Mouse (Mus musculus) limb, embryonic 10.5 days (tissue): ENCODE measurements around the gene Golm1. TPM values are rescaled to one million over a fixed set of nuclear protein-coding genes. Genes with fewer than 3 reads are reported as not detected.
"Not testable (repeated sequence)": the region's sequence is repeated elsewhere in the genome, so short reads cannot be mapped to it uniquely, and the experiment has no call there.

Source experiments
- DNase-seq: peaks from one replicate; pipeline ENCODE4 v3.0.0-alpha.2; 2017; ENCODE audit warnings: low spot score
- H3K27ac ChIP-seq: fragments of 300-500 bp; sonication (generic); 2 replicates; pipeline ENCODE4 v1.5.1; 2016; ENCODE audit warnings: mild to moderate bottlenecking
- H3K27me3 ChIP-seq: fragments of 300-500 bp; sonication (generic); 2 replicates; pipeline ENCODE4 v1.6.1; 2016; ENCODE audit warnings: low read depth, mild to moderate bottlenecking; ENCODE audit not compliant: poor library complexity, severe bottlenecking
- H3K36me3 ChIP-seq: fragments of 300-500 bp; sonication (generic); 2 replicates; pipeline ENCODE4 v1.6.1; 2016; ENCODE audit warnings: mild to moderate bottlenecking, moderate library complexity
- H3K4me1 ChIP-seq: fragments of 300-500 bp; sonication (generic); 2 replicates; pipeline ENCODE4 v1.6.1; 2016
- H3K4me3 ChIP-seq: fragments of 300-500 bp; sonication (generic); 2 replicates; pipeline ENCODE4 v1.5.1; 2016; ENCODE audit warnings: mild to moderate bottlenecking, moderate library complexity
- H3K9me3 ChIP-seq: fragments of 300-500 bp; sonication (generic); replicated peaks from 2 replicates; pipeline ENCODE4 v1.6.1; 2016; ENCODE audit warnings: mild to moderate bottlenecking
- WGBS: fragments of 180-500 bp; shearing (Covaris S2); methylation state at CpG from one replicate; pipeline ENCODE4 v1.1.7; 2016; 5-methylcytosine and 5-hydroxymethylcytosine counted together
- polyA plus RNA-seq: library from polyadenylated mRNA; unstranded; fragments of >200 nt; fragmentation: Nextera tagmentation; extraction: Ambion mirVana; gene quantifications from 2 replicates; pipeline ENCODE4 v1.2.1, GENCODE M21; 2016

The Golm1 gene
- polyA plus RNA-seq, 1 experiment from 2014 or later, result 80.2 TPM

DNA sequence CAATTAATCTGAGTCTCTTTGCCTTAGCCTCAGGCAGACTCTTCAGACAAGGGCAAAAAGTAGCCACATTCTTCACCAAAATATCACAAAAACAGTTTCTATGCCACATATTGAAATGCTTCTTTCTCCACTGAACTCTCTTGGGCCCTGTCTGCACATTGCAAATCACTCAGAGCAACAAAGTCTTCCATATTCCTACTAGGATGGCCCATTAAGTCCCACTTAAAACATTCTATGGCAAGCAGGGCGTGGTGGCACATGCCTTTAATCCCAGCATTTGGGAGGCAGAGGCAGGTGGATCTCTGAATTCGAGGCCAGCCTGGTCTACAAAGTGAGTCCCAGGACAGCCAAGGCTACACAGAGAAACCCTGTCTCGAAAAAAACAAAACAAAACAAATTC, 83.6 kb downstream of the Golm1 start:
- not testable (repeated sequence) for H3K9me3 ChIP-seq, H3K27ac ChIP-seq, H3K4me3 ChIP-seq, H3K4me1 ChIP-seq, H3K27me3 ChIP-seq, DNase-seq
- 91% methylated on average over 3 of the region's 3 CpGs for WGBS
- peaks cover 94% of the 10 kb centered on the region for H3K36me3 ChIP-seq

- Histone ChIP-seq H3K4me3 (no peak overlapping the region), H3K9me3 (no peaks in the 10 kb centered on the region), H3K27me3 (no peaks in the 10 kb centered on the region), H3K4me1 (peaks cover 18% of the 10 kb centered on the region), H3K27ac (no peak overlapping the region), H3K36me3 (peaks cover 86% of the 10 kb centered on the region)
- DNase-seq, result no peak
- WGBS, result 92% methylated on average over 4 of the region's 4 CpGs
These were observed 84.9 kb downstream of the Golm1 start for GRCm38 (mm10) chr13:59590691-59591090.

DNA sequence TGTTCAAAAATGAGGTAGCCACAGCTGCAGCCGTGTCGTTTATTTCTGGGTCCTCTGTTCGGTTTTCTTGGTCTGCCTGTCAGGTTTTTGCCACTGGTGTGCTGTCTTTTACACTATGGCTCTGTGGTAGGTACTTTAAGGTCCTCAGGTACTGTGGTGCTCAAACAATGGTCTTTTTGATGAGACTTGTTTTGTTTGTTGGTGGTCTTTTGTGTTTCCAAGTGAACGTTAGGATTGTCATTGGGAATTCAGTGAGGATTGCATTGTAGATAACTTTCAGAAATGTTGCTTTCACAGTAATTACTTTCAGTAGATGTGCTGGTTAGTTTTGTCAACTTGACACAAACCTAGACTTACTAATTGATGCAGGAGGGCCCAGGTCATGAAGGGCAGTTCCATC, 85.9 kb downstream of the Golm1 start:
- H3K9me3 ChIP-seq, result no peaks in the 10 kb centered on the region
- H3K36me3 ChIP-seq, result peaks cover 79% of the 10 kb centered on the region
- 93% methylated on average over 4 of the region's 4 CpGs for WGBS
- peaks cover 18% of the 10 kb centered on the region for H3K4me1 ChIP-seq
- no peaks in the 10 kb centered on the region for H3K27me3 ChIP-seq
- H3K4me3 ChIP-seq, result no peak overlapping the region
- no peak for DNase-seq
- H3K27ac ChIP-seq, result no peak overlapping the region

- H3K36me3 ChIP-seq, result peaks cover 56% of the 10 kb centered on the region
- WGBS, result 95% methylated on average over 2 of the region's 2 CpGs
These were observed 88.4 kb downstream of the Golm1 start for GRCm38 (mm10) chr13:59587201-59587600.

DNA sequence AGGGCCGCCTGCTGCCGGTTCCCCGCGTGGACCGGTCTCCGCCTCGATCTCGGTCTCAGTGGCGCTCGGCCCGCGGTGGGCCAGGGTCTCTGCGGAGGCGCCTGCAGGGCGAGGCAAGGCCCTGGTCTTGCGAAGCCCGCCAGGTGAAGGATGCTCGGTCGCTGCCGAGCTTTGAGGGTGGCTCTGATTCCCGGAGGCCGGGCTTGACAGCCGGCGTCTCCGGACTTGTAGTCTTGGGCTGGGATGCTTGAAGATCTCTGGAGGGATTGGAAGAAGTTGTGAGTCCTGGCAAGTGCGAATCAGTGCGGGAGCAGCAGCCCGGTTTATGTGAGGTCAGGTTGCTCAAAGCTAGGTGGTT, 90.0 kb downstream of the Golm1 start:
- H3K4me1 ChIP-seq, result peaks cover 25% of the 10 kb centered on the region
- no peaks in the 10 kb centered on the region for H3K27me3 ChIP-seq
- H3K27ac ChIP-seq, result peak overlapping the region; percentile 95
- peaks cover 41% of the 10 kb centered on the region for H3K36me3 ChIP-seq
- 0% methylated on average over 28 of the region's 28 CpGs for WGBS
- peak; percentile 71 for DNase-seq
- H3K4me3 ChIP-seq, result peak overlapping the region; percentile 95
- no peaks in the 10 kb centered on the region for H3K9me3 ChIP-seq

More at GRCm38 (mm10) chr13:59587201-59587600, 88.4 kb downstream of the Golm1 start:
- peaks cover 25% of the 10 kb centered on the region for H3K4me1 ChIP-seq
- H3K27me3 ChIP-seq, result no peaks in the 10 kb centered on the region
- H3K4me3 ChIP-seq, result no peak overlapping the region
- no peak for DNase-seq
- H3K9me3 ChIP-seq, result no peaks in the 10 kb centered on the region
- H3K27ac ChIP-seq, result no peak overlapping the region

DNA sequence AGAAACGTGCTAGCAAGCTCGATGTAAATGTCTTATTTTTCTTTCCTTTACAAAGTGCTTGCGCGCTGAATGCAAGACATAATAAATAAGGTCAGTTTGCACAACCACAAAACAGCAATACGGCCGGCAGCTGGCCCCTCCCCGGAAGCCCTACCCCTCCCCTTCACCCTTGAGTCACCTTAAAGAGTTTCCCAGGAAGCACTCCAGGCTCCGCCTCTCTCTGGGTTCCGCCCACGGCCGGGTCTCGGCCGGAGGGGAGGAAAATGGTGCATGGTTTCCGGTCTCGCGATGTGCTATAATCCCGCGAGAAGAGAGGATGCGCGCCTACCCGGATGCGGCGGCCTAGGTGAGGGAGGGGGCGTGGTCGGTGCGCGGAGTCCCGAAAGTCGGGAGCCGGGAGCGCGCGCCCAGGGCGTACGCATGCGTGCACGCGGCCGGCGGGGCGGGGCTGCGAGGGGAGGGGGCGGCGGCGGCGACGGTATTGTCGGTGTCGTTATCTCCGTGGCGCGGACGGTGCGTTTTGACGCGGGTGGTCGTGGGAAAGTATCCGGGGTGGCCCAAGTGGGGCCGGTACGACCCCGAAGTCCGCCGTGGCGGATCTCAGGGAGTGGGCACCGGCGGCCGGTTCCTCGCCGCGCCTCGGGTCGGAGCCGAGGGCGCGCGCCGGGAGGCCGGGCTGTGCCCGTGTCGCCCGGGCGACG, 90.5 kb downstream of the Golm1 start, which contains the start of the genes Agtpbp1 and Naa35:
Gene Agtpbp1 (minus strand): TSS at position 281 of the 701 bp plus-strand sequence.
Gene Naa35 (plus strand): TSS at position 313 of the 701 bp plus-strand sequence.
- H3K27me3 ChIP-seq, result no peaks in the 10 kb centered on the region
- H3K4me1 ChIP-seq, result peaks cover 25% of the 10 kb centered on the region
- WGBS, result under 1% methylated on average over 83 of the region's 83 CpGs
- peak within 1 kb of the TSS; percentile 95 for H3K4me3 ChIP-seq
- H3K36me3 ChIP-seq, result peaks cover 35% of the 10 kb centered on the region
- no peaks in the 10 kb centered on the region for H3K9me3 ChIP-seq
- peak within 1 kb of the TSS; percentile 95 for H3K27ac ChIP-seq
- DNase-seq, result peak; percentile 100

Other genes starting within 250 kb of the Golm1 start
- 10.0 and 11.6 TPM in 2 replicates for gene Agtpbp1, start 90.6 kb downstream of the Golm1 start, polyA plus RNA-seq
- gene Naa35, start 90.6 kb downstream of the Golm1 start, polyA plus RNA-seq, result 99.5 and 116 TPM in 2 replicates
- gene 4921517D22Rik, start 18.3 kb upstream of the Golm1 start, polyA plus RNA-seq, result not detected in 2 replicates
- 0.05 TPM in 1 of 2 replicates, not detected in the other for gene Spata31d1a, start 34.5 kb upstream of the Golm1 start, polyA plus RNA-seq
- gene Spata31d1b, start 36.5 kb upstream of the Golm1 start, polyA plus RNA-seq, result not detected in 2 replicates
- gene Spata31d1d, start 55.9 kb upstream of the Golm1 start, polyA plus RNA-seq, result not detected in 2 replicates
- gene 1700014D04Rik, start 70.9 kb upstream of the Golm1 start, polyA plus RNA-seq, result 0.31 TPM in 1 of 2 replicates, not detected in the other
- 90.5 and 95.7 TPM in 2 replicates for gene Isca1, start 94.0 kb upstream of the Golm1 start, polyA plus RNA-seq
- not detected in 2 replicates for gene Gm49354, start 106.4 kb upstream of the Golm1 start, polyA plus RNA-seq
- gene Tut7, start 147.3 kb upstream of the Golm1 start, polyA plus RNA-seq, result 34.6 and 47.5 TPM in 2 replicates